Mouse (Mus musculus): Measurements from ENCODE around the gene Catsperz.
A peak's percentile ranks its signal among the peaks of the same experiment; 100 is the strongest.

DNA sequence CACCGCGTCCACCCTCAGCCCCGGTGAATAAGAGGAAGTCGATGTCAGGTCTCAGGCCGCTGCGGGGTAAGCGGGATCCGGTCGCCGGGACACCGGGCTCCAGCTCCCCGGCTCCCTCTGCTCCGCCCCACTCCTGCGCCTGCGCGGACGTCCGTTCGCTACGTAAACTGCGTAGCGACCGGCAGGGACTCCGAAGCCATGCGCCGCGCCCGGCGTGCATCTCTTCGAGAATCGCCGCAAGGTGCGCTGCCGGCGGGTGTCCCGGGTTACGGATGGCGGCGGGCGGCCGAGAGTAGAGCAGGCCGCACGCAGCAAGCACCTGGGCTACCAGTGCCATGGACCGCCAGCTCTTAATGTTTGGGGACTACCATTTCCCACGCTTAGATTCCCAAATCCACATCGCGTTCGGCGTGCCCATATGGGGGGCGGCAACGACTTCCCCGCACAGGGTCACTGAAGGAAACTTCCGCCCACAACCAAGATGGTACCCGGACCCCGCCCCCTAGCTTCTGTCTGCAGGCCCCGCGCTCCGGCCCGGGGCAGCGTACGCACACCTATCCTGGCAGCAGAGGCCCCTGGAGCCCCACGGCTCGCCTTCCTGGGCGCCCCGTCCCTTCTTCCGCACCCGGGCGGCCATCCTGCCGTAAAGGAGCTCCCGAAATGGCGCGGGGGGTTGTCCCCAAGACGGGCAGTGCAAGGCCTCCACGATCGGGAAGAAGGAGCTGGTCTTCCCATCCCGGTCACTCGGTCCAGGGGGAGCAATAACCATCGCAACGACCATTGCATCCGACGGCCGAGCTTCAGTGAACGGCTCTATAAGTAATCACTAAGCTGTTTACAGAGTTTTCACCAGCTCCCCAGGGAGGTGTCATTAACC is 16.4 kb upstream of the Catsperz start, which contains the start of gene Bad:
- TF ChIP-seq CTCF (IDR thresholded peaks at IDR 0.05; ENCODE audit: low read depth) (peak; percentile 11; the same call in 1 of the 2 replicates), EP300 (IDR thresholded peaks at IDR 0.05; ENCODE audit: low read depth) (peak; percentile 78)
